Mouse (Mus musculus) inflammation-experienced regulatory T-cells, adult 6 months (primary cell): ENCODE results near the gene Lig1. TPM values are rescaled to one million over a fixed set of nuclear protein-coding genes. Genes with fewer than 3 reads are reported as not detected.

Experiments used
- ATAC-seq: one replicate; pipeline ENCODE4 v1.8.0; 2017
- polyA plus RNA-seq, 3 experiments: library from polyadenylated mRNA; unstranded; fragments of 100-300 nt; shearing (Covaris generic); gene quantifications; one replicate each; pipeline ENCODE4 v1.2.1; 2017

Gene Lig1
- polyA plus RNA-seq, 3 experiments from 2014 or later: 24.1 to 85.4 (median 33.4) TPM

- no peak for ATAC-seq
Measured at GRCm38 (mm10) chr7:13310493-13311199, 33.6 kb downstream of the Lig1 start.

GRCm38 (mm10) chr7:13311401-13311800 is 34.3 kb downstream of the Lig1 start:
- ATAC-seq: no peak

DNA sequence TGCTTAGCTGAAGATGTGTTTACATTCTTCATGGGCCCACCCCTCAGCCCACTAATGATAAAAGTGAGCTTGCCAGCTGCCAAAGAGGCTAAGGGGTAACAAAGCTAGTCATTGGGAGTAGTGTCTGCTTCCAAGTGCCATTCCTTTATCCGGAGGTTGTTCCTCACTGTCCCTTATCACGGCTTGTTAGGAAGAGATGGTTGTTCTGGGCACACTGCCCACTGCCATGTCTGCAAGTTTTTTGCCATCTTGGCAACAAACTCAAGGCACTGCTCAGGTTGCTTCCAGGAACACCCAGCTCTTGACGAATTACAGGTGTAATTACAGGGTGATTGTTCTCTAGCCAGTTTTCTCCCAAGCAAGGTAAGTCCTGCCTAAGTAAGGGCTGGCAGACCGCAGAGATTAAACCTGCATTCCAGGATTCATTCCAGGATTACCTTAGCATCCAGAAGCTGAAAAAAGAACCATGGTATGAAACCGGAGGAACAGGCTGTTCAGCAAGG is 37.1 kb downstream of the Lig1 start:
- no peak for ATAC-seq

DNA sequence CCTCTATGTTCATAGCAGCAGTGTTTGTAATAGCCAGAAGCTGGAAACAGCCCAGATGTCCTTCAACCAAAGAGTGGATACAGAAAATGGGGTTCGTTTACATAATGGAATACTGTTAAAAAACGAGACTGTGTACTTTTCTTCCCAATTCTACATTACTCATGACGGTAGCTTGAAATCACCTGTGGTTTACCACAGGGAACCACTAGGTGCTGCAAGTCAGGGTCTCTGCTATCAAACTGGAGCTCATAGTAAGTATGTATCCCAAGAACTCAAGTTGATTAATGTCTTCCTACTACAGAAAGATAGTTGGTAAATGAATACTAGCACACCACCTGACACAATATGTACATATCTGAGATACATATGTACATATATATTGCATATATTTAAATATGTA is 44.3 kb downstream of the Lig1 start:
- ATAC-seq: no peak

DNA sequence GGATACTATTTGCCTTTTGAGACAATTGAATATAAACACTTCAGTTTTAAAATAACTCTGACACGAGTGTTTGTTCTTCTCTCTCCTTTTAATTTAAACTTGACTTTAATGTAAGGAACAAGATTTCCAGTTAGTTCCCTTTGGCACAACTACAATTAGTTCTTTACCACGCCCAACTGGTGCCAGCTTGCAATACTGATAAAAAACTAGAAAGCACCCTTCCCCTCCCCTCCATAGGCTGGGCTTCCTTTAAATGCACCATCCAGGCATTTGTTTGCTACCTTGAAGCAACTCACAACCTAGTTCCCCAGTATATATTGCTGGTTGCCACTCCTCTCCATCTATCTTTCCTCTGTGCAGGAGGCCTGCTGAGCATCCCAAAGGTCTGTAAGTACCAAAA is 47.2 kb downstream of the Lig1 start, which contains the start of gene Pla2g4c:
TSS of gene Pla2g4c (plus strand) at position 340 of the 400 bp plus-strand sequence.
- no peak for ATAC-seq

- no peak for ATAC-seq
Measured at GRCm38 (mm10) chr7:13330575-13330974, 53.5 kb downstream of the Lig1 start.

DNA sequence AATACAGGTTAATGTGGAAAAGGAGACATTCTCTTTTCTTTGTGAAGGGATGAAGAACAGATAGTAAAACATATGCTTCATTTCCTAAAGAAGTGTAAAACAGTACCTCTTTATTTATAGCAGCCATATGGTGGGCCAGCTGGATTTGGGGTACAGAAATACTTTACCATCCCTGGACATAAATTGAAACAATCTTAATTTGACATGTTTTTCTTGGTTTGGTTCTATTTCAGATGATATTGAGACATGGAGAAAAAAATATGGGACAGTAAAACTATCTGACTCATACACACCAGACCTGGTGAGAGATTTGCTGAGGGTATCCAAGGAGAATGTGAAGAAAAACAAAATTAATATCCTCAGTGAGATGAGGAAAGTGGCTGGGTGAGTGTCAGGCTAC is 78.9 kb downstream of the Lig1 start:
- no peak for ATAC-seq

Other genes starting within 250 kb of the Lig1 start
- 100 to 1,000 TPM; 296 to 343 (median 309) TPM for gene Chmp2a, start 242.5 kb upstream of the Lig1 start, polyA plus RNA-seq
- gene Ube2m, start 239.0 kb upstream of the Lig1 start, polyA plus RNA-seq: 10 to 100 TPM; 14.9 to 21.8 (median 16.4) TPM
- under 1 TPM; 0.18 to 0.35 (median 0.20) TPM for gene Mzf1, start 222.5 kb upstream of the Lig1 start, polyA plus RNA-seq
- not detected for gene Vmn1r85, start 182.1 kb upstream of the Lig1 start, polyA plus RNA-seq
- under 1 TPM in 1 of 3 experiments, not detected in 2; 0.05 TPM for gene Vmn1r86, start 157.4 kb upstream of the Lig1 start, polyA plus RNA-seq
- under 1 TPM in 1 of 3 experiments, not detected in 2; 0.15 TPM for gene Vmn1r87, start 137.1 kb upstream of the Lig1 start, polyA plus RNA-seq
- gene Vmn1r88, start 117.7 kb upstream of the Lig1 start, polyA plus RNA-seq: under 1 TPM; 0.04 to 0.07 (median 0.05) TPM
- not detected for gene Vmn1r89, start 64.3 kb upstream of the Lig1 start, polyA plus RNA-seq
- gene Zswim9, start 1.4 kb downstream of the Lig1 start, polyA plus RNA-seq: 1 to 10 TPM; 1.7 to 2.5 (median 2.2) TPM
- 1 to 10 TPM in 1 of 3 experiments, under 1 TPM in 2; 0.39 to 1.0 (median 0.41) TPM for gene Pla2g4c, start 47.4 kb downstream of the Lig1 start, polyA plus RNA-seq
- gene Cabp5, start 120.8 kb downstream of the Lig1 start, polyA plus RNA-seq: not detected
- gene Bsph1, start 173.6 kb downstream of the Lig1 start, polyA plus RNA-seq: not detected